Mouse (Mus musculus): ENCODE results near the gene Bcar1. TPM values are rescaled to one million over a fixed set of nuclear protein-coding genes. Genes with fewer than 3 reads are reported as not detected.
A peak's percentile ranks its signal among the peaks of the same experiment; 100 is the strongest.

Gene Bcar1
- polyA plus RNA-seq, 1 experiment from 2014 or later: 52.1 TPM

- no peak overlapping the region for H3K27ac ChIP-seq
- no peaks in the 10 kb centered on the region for H3K36me3 ChIP-seq (replicated peaks; ENCODE audit: control insufficient read depth, insufficient read depth)
- H3K9me3 ChIP-seq (ENCODE audit: control insufficient read depth, low read length): no peaks in the 10 kb centered on the region
- H3K9ac ChIP-seq: no peak overlapping the region
- H3K4me3 ChIP-seq (replicated peaks; ENCODE audit: low read length): no peak overlapping the region
- DNase-seq (ENCODE audit: low spot score): no peak
- 89% methylated on average over 5 of the region's 5 CpGs for WGBS
- ATAC-seq (ENCODE audit: low FRiP score): no peak
- H3K4me1 ChIP-seq (replicated peaks; ENCODE audit: control insufficient read depth, insufficient read depth, low read length): 0 out of 2 replicates have a peak, but pooled peaks cover 6% of the 10 kb centered on the region
- no peak overlapping the region for H3K4me2 ChIP-seq (replicated peaks)
- no peaks in the 10 kb centered on the region for H3K27me3 ChIP-seq (ENCODE audit: control insufficient read depth, insufficient read depth, low read length)
Observed at GRCm38 (mm10) chr8:111758817-111759216, 15.2 kb upstream of the Bcar1 start.

GRCm38 (mm10) chr8:111757599-111757998, 14.0 kb upstream of the Bcar1 start:
- 0 out of 2 replicates have a peak, but pooled peaks cover 6% of the 10 kb centered on the region for H3K4me1 ChIP-seq (replicated peaks; ENCODE audit: control insufficient read depth, insufficient read depth, low read length)
- ATAC-seq (ENCODE audit: low FRiP score): no peak
- H3K27me3 ChIP-seq (ENCODE audit: control insufficient read depth, insufficient read depth, low read length): no peaks in the 10 kb centered on the region
- no peaks in the 10 kb centered on the region for H3K9me3 ChIP-seq (ENCODE audit: control insufficient read depth, low read length)
- H3K9ac ChIP-seq: no peak overlapping the region
- WGBS: 92% methylated on average over 9 of the region's 9 CpGs
- DNase-seq (ENCODE audit: low spot score): no peak
- no peaks in the 10 kb centered on the region for H3K36me3 ChIP-seq (replicated peaks; ENCODE audit: control insufficient read depth, insufficient read depth)
- no peak overlapping the region for H3K4me3 ChIP-seq (replicated peaks; ENCODE audit: low read length)
- no peak overlapping the region for H3K4me2 ChIP-seq (replicated peaks)
- H3K27ac ChIP-seq: no peak overlapping the region

- no peaks in the 10 kb centered on the region for H3K4me1 ChIP-seq (replicated peaks; ENCODE audit: control insufficient read depth, insufficient read depth, low read length)
- 91% methylated on average over 6 of the region's 6 CpGs for WGBS
Observed at GRCm38 (mm10) chr8:111754736-111755135, 11.1 kb upstream of the Bcar1 start.

GRCm38 (mm10) chr8:111754088-111754487, 10.5 kb upstream of the Bcar1 start:
- no peak for ATAC-seq (ENCODE audit: low FRiP score)
- WGBS: 58% methylated on average over 2 of the region's 2 CpGs
- no peak overlapping the region for H3K4me2 ChIP-seq (replicated peaks)
- no peaks in the 10 kb centered on the region for H3K4me1 ChIP-seq (replicated peaks; ENCODE audit: control insufficient read depth, insufficient read depth, low read length)
- no peak for DNase-seq (ENCODE audit: low spot score)
- no peak overlapping the region for H3K4me3 ChIP-seq (replicated peaks; ENCODE audit: low read length)
- no peaks in the 10 kb centered on the region for H3K36me3 ChIP-seq (replicated peaks; ENCODE audit: control insufficient read depth, insufficient read depth)
- H3K9me3 ChIP-seq (ENCODE audit: control insufficient read depth, low read length): no peaks in the 10 kb centered on the region
- H3K27me3 ChIP-seq (ENCODE audit: control insufficient read depth, insufficient read depth, low read length): no peaks in the 10 kb centered on the region
- H3K9ac ChIP-seq: no peak overlapping the region
- H3K27ac ChIP-seq: no peak overlapping the region

More at GRCm38 (mm10) chr8:111754736-111755135, 11.1 kb upstream of the Bcar1 start:
- no peaks in the 10 kb centered on the region for H3K36me3 ChIP-seq (replicated peaks; ENCODE audit: control insufficient read depth, insufficient read depth)
- H3K9ac ChIP-seq: no peak overlapping the region
- no peak overlapping the region for H3K4me2 ChIP-seq (replicated peaks)
- no peaks in the 10 kb centered on the region for H3K27me3 ChIP-seq (ENCODE audit: control insufficient read depth, insufficient read depth, low read length)
- no peak for DNase-seq (ENCODE audit: low spot score)
- H3K9me3 ChIP-seq (ENCODE audit: control insufficient read depth, low read length): no peaks in the 10 kb centered on the region
- H3K4me3 ChIP-seq (replicated peaks; ENCODE audit: low read length): no peak overlapping the region
- no peak for ATAC-seq (ENCODE audit: low FRiP score)
- H3K27ac ChIP-seq: no peak overlapping the region

- H3K27me3 ChIP-seq (ENCODE audit: control insufficient read depth, insufficient read depth, low read length): no peaks in the 10 kb centered on the region
- H3K4me2 ChIP-seq (replicated peaks): no peak overlapping the region
- no peak for DNase-seq (ENCODE audit: low spot score)
- no peak overlapping the region for H3K9ac ChIP-seq
- H3K4me3 ChIP-seq (replicated peaks; ENCODE audit: low read length): no peak overlapping the region
- no peaks in the 10 kb centered on the region for H3K9me3 ChIP-seq (ENCODE audit: control insufficient read depth, low read length)
- no peaks in the 10 kb centered on the region for H3K36me3 ChIP-seq (replicated peaks; ENCODE audit: control insufficient read depth, insufficient read depth)
- H3K27ac ChIP-seq: no peak overlapping the region
- WGBS: 64% methylated on average over 6 of the region's 6 CpGs
- no peak for ATAC-seq (ENCODE audit: low FRiP score)
- peaks cover 22% of the 10 kb centered on the region for H3K4me1 ChIP-seq (replicated peaks; ENCODE audit: control insufficient read depth, insufficient read depth, low read length)
Observed at GRCm38 (mm10) chr8:111748766-111749165, 5.2 kb upstream of the Bcar1 start.

- Histone ChIP-seq H3K4me2 (replicated peaks) (no peak overlapping the region), H3K27ac (no peak overlapping the region), H3K27me3 (ENCODE audit: control insufficient read depth, insufficient read depth, low read length) (no peaks in the 10 kb centered on the region), H3K9ac (no peak overlapping the region), H3K4me3 (replicated peaks; ENCODE audit: low read length) (no peak overlapping the region), H3K36me3 (replicated peaks; ENCODE audit: control insufficient read depth, insufficient read depth) (no peaks in the 10 kb centered on the region), H3K9me3 (ENCODE audit: control insufficient read depth, low read length) (no peaks in the 10 kb centered on the region), H3K4me1 (replicated peaks; ENCODE audit: control insufficient read depth, insufficient read depth, low read length) (peaks cover 22% of the 10 kb centered on the region)
- 89% methylated on average over 8 of the region's 8 CpGs for WGBS
- DNase-seq (ENCODE audit: low spot score) (no peak), ATAC-seq (ENCODE audit: low FRiP score) (no peak)
Observed at GRCm38 (mm10) chr8:111747866-111748649, 4.4 kb upstream of the Bcar1 start.

GRCm38 (mm10) chr8:111746582-111747465, 3.2 kb upstream of the Bcar1 start:
- H3K36me3 ChIP-seq (replicated peaks; ENCODE audit: control insufficient read depth, insufficient read depth): no peaks in the 10 kb centered on the region
- ATAC-seq (ENCODE audit: low FRiP score) (no peak), DNase-seq (ENCODE audit: low spot score) (no peak)
- 81% methylated on average over 13 of the region's 13 CpGs for WGBS
- H3K9me3 ChIP-seq (ENCODE audit: control insufficient read depth, low read length): no peaks in the 10 kb centered on the region
- H3K27ac ChIP-seq: no peak overlapping the region
- no peak overlapping the region for H3K4me3 ChIP-seq (replicated peaks; ENCODE audit: low read length)
- peaks cover 32% of the 10 kb centered on the region for H3K4me1 ChIP-seq (replicated peaks; ENCODE audit: control insufficient read depth, insufficient read depth, low read length)
- H3K4me2 ChIP-seq (replicated peaks): no peak overlapping the region
- no peak overlapping the region for H3K9ac ChIP-seq
- no peaks in the 10 kb centered on the region for H3K27me3 ChIP-seq (ENCODE audit: control insufficient read depth, insufficient read depth, low read length)

GRCm38 (mm10) chr8:111745591-111746418, 2.2 kb upstream of the Bcar1 start:
- peak overlapping the region; percentile 2; the same call in 1 of the 2 replicates for H3K4me3 ChIP-seq (replicated peaks; ENCODE audit: low read length)
- peak overlapping the region; percentile 22; the same call in 1 of the 2 replicates for H3K9ac ChIP-seq
- H3K4me2 ChIP-seq (replicated peaks): peak overlapping the region; percentile 29
- H3K27ac ChIP-seq: peak overlapping the region; percentile 39; the same call in 1 of the 2 replicates
- no peaks in the 10 kb centered on the region for H3K36me3 ChIP-seq (replicated peaks; ENCODE audit: control insufficient read depth, insufficient read depth)
- 6% methylated on average over 23 of the region's 23 CpGs for WGBS
- DNase-seq (ENCODE audit: low spot score): peak; percentile 67
- peak; percentile 60; the same call in 1 of the 2 replicates for ATAC-seq (ENCODE audit: low FRiP score)
- H3K4me1 ChIP-seq (replicated peaks; ENCODE audit: control insufficient read depth, insufficient read depth, low read length): peaks cover 43% of the 10 kb centered on the region
- H3K9me3 ChIP-seq (ENCODE audit: control insufficient read depth, low read length): no peaks in the 10 kb centered on the region
- no peaks in the 10 kb centered on the region for H3K27me3 ChIP-seq (ENCODE audit: control insufficient read depth, insufficient read depth, low read length)
